Mouse (Mus musculus): ENCODE measurements at regions not wholly inside any gene's neighbourhood (a gene's known extent, or its start where the extent isn't known, plus 50 kb on each side); places are given as distances from the start of the nearest gene placed in this dataset.

- TF ChIP-seq CTCF (IDR thresholded peaks at IDR 0.05) (no peak), POLR2A (IDR thresholded peaks at IDR 0.05; ENCODE audit: insufficient read depth, low read depth, low read length) (no peak), EP300 (IDR thresholded peaks at IDR 0.05; ENCODE audit: insufficient read depth, low read depth, low read length) (no peak)
Observed at GRCm38 (mm10) chr5:96912781-96913180, 84.7 kb upstream of the Bmp2k start.
